Mouse (Mus musculus) hindbrain, embryonic 12.5 days (tissue): ENCODE data around the gene Msi1. TPM values are rescaled to one million over a fixed set of nuclear protein-coding genes. Genes with fewer than 3 reads are reported as not detected.
"Not testable (repeated sequence)": the region's sequence is repeated elsewhere in the genome, so short reads cannot be mapped to it uniquely, and the experiment has no call there.

Experiments used
- ATAC-seq: fragments of 200-750 bp; cut with Nextera tagmentation; 2 replicates; pipeline ENCODE4 v1.8.0; 2017; ENCODE audit warnings: moderate TSS enrichment; ENCODE audit not compliant: low FRiP score
- H3K27ac ChIP-seq: fragments of 300-500 bp; sonication (generic); 2 replicates; pipeline ENCODE4 v1.5.1; 2016; ENCODE audit warnings: mild to moderate bottlenecking
- H3K27me3 ChIP-seq: fragments of 300-500 bp; sonication (generic); 2 replicates; pipeline ENCODE4 v1.6.1; 2016; ENCODE audit warnings: mild to moderate bottlenecking
- H3K36me3 ChIP-seq: fragments of 300-500 bp; sonication (generic); 2 replicates; pipeline ENCODE4 v1.6.1; 2016; ENCODE audit warnings: mild to moderate bottlenecking
- H3K4me1 ChIP-seq: fragments of 300-500 bp; sonication (generic); 2 replicates; pipeline ENCODE4 v1.6.1; 2016
- H3K4me2 ChIP-seq: fragments of 300-500 bp; sonication (generic); replicated peaks from 2 replicates; pipeline ENCODE4 v1.6.1; 2016; ENCODE audit warnings: mild to moderate bottlenecking
- H3K4me3 ChIP-seq: fragments of 300-500 bp; sonication (generic); 2 replicates; pipeline ENCODE4 v1.5.1; 2016; ENCODE audit warnings: mild to moderate bottlenecking
- H3K9ac ChIP-seq: fragments of 300-500 bp; sonication (generic); 2 replicates; pipeline ENCODE4 v1.6.1; 2016; ENCODE audit warnings: mild to moderate bottlenecking, moderate library complexity
- H3K9me3 ChIP-seq: fragments of 300-500 bp; sonication (generic); replicated peaks from 2 replicates; pipeline ENCODE4 v1.6.1; 2016; ENCODE audit warnings: mild to moderate bottlenecking
- WGBS: fragments of 180-500 bp; shearing (Covaris S2); methylation state at CpG from one replicate; pipeline ENCODE4 v1.1.7; 2016; 5-methylcytosine and 5-hydroxymethylcytosine counted together
- polyA plus RNA-seq: library from polyadenylated mRNA; unstranded; fragments of >200 nt; fragmentation: Nextera tagmentation; extraction: Ambion mirVana; gene quantifications from 2 replicates; pipeline ENCODE4 v1.2.1, GENCODE M21; 2016

Gene Msi1
- polyA plus RNA-seq, 1 experiment from 2014 or later: 128 TPM

GRCm38 (mm10) chr5:115435755-115436379 is 6.5 kb downstream of the Msi1 start:
- peak overlapping the region; percentile 80 for H3K4me2 ChIP-seq
- H3K4me1 ChIP-seq: peaks cover 91% of the 10 kb centered on the region
- ATAC-seq: no peak; the same call in 1 of the 2 replicates
- H3K36me3 ChIP-seq: peaks cover 48% of the 10 kb centered on the region
- 1% methylated on average over 8 of the region's 8 CpGs for WGBS
- peak overlapping the region; percentile 100 for H3K27ac ChIP-seq
- peak overlapping the region; percentile 100 for H3K4me3 ChIP-seq
- H3K9me3 ChIP-seq: no peaks in the 10 kb centered on the region
- H3K9ac ChIP-seq: peak overlapping the region; percentile 100
- H3K27me3 ChIP-seq: no peaks in the 10 kb centered on the region

- peaks cover 93% of the 10 kb centered on the region for H3K4me1 ChIP-seq
- no peaks in the 10 kb centered on the region for H3K9me3 ChIP-seq
- peak overlapping the region; percentile 100 for H3K27ac ChIP-seq
- H3K4me2 ChIP-seq: peak overlapping the region; percentile 80
- H3K36me3 ChIP-seq: peaks cover 56% of the 10 kb centered on the region
- H3K9ac ChIP-seq: peak overlapping the region; percentile 100
- H3K4me3 ChIP-seq: peak overlapping the region; percentile 100
- ATAC-seq: peak; percentile 88
- H3K27me3 ChIP-seq: no peaks in the 10 kb centered on the region
- under 1% methylated on average over 43 of the region's 43 CpGs for WGBS
Observed at GRCm38 (mm10) chr5:115436421-115437124, 7.2 kb downstream of the Msi1 start.

- Histone ChIP-seq H3K27ac (peak overlapping the region; percentile 100), H3K9me3 (no peaks in the 10 kb centered on the region), H3K27me3 (no peaks in the 10 kb centered on the region), H3K9ac (peak overlapping the region; percentile 100), H3K36me3 (peaks cover 64% of the 10 kb centered on the region), H3K4me2 (peak overlapping the region; percentile 80), H3K4me1 (peaks cover 85% of the 10 kb centered on the region), H3K4me3 (peak overlapping the region; percentile 100)
- WGBS: 25% methylated on average over 7 of the region's 7 CpGs
- ATAC-seq: no peak
Observed at GRCm38 (mm10) chr5:115437242-115437944, 8.0 kb downstream of the Msi1 start.

GRCm38 (mm10) chr5:115437945-115438315 is 8.5 kb downstream of the Msi1 start:
- Histone ChIP-seq H3K4me1 (peaks cover 79% of the 10 kb centered on the region), H3K4me3 (peak overlapping the region; percentile 17), H3K27ac (peak overlapping the region; percentile 100), H3K9me3 (no peaks in the 10 kb centered on the region), H3K36me3 (peaks cover 65% of the 10 kb centered on the region), H3K9ac (peak overlapping the region; percentile 62), H3K27me3 (no peaks in the 10 kb centered on the region), H3K4me2 (peak overlapping the region; percentile 80)
- WGBS: 0% methylated on average over 2 of the region's 2 CpGs
- ATAC-seq: 0 out of 2 replicates have a peak, but pooled peaks have one; percentile 20

GRCm38 (mm10) chr5:115438667-115439066 is 9.3 kb downstream of the Msi1 start:
- peaks cover 65% of the 10 kb centered on the region for H3K36me3 ChIP-seq
- peaks cover 72% of the 10 kb centered on the region for H3K4me1 ChIP-seq
- H3K27me3 ChIP-seq: no peaks in the 10 kb centered on the region
- peak overlapping the region; percentile 80 for H3K4me2 ChIP-seq
- ATAC-seq: no peak
- peak overlapping the region; percentile 100 for H3K27ac ChIP-seq
- peak overlapping the region; percentile 17; the same call in 1 of the 2 replicates for H3K4me3 ChIP-seq
- 28% methylated on average over 7 of the region's 7 CpGs for WGBS
- no peaks in the 10 kb centered on the region for H3K9me3 ChIP-seq
- H3K9ac ChIP-seq: peak overlapping the region; percentile 62

GRCm38 (mm10) chr5:115441205-115441849 is 11.9 kb downstream of the Msi1 start:
- Histone ChIP-seq H3K27me3 (no peaks in the 10 kb centered on the region), H3K4me2 (0 out of 2 replicates have a peak overlapping the region, but pooled peaks have one; percentile 3), H3K9ac (no peak overlapping the region), H3K27ac (peak overlapping the region; percentile 40), H3K9me3 (no peaks in the 10 kb centered on the region), H3K4me3 (no peak overlapping the region), H3K36me3 (peaks cover 80% of the 10 kb centered on the region), H3K4me1 (peaks cover 45% of the 10 kb centered on the region)
- no peak for ATAC-seq
- WGBS: 33% methylated on average over 14 of the region's 14 CpGs

GRCm38 (mm10) chr5:115442663-115443062 is 13.3 kb downstream of the Msi1 start:
- H3K4me3 ChIP-seq, H3K27ac ChIP-seq, H3K27me3 ChIP-seq, H3K9ac ChIP-seq, H3K9me3 ChIP-seq, ATAC-seq, H3K4me2 ChIP-seq: not testable (repeated sequence)
- H3K4me1 ChIP-seq: peaks cover 33% of the 10 kb centered on the region
- H3K36me3 ChIP-seq: peaks cover 93% of the 10 kb centered on the region
- WGBS: 74% methylated on average over 5 of the region's 5 CpGs

- no peak overlapping the region for H3K27ac ChIP-seq
- no peaks in the 10 kb centered on the region for H3K9me3 ChIP-seq
- ATAC-seq: no peak
- H3K4me2 ChIP-seq: no peak overlapping the region
- H3K4me3 ChIP-seq: no peak overlapping the region
- 85% methylated on average over 11 of the region's 11 CpGs for WGBS
- no peak overlapping the region for H3K9ac ChIP-seq
- H3K4me1 ChIP-seq: peaks cover 18% of the 10 kb centered on the region
- H3K36me3 ChIP-seq: peaks cover 97% of the 10 kb centered on the region
- no peaks in the 10 kb centered on the region for H3K27me3 ChIP-seq
Observed at GRCm38 (mm10) chr5:115444130-115444529, 14.7 kb downstream of the Msi1 start.

GRCm38 (mm10) chr5:115447108-115447507 is 17.7 kb downstream of the Msi1 start:
- Histone ChIP-seq H3K4me2 (no peak overlapping the region), H3K4me3 (no peak overlapping the region), H3K4me1 (no peaks in the 10 kb centered on the region), H3K27me3 (no peaks in the 10 kb centered on the region), H3K36me3 (peaks cover 99% of the 10 kb centered on the region), H3K27ac (0 out of 2 replicates have a peak overlapping the region, but pooled peaks have one; percentile 13), H3K9me3 (no peaks in the 10 kb centered on the region), H3K9ac (no peak overlapping the region)
- WGBS: 87% methylated on average over 17 of the region's 17 CpGs
- ATAC-seq: no peak

GRCm38 (mm10) chr5:115449247-115449646 is 19.8 kb downstream of the Msi1 start:
- H3K9me3 ChIP-seq: no peaks in the 10 kb centered on the region
- WGBS: 89% methylated on average over 3 of the region's 3 CpGs
- H3K27ac ChIP-seq: peak overlapping the region; percentile 30; the same call in 1 of the 2 replicates
- peaks cover 99% of the 10 kb centered on the region for H3K36me3 ChIP-seq
- H3K9ac ChIP-seq: no peak overlapping the region
- H3K4me1 ChIP-seq: no peaks in the 10 kb centered on the region; the same call in 1 of the 2 replicates
- no peaks in the 10 kb centered on the region for H3K27me3 ChIP-seq
- no peak for ATAC-seq
- no peak overlapping the region for H3K4me3 ChIP-seq
- H3K4me2 ChIP-seq: no peak overlapping the region

- Histone ChIP-seq H3K9me3 (no peaks in the 10 kb centered on the region), H3K27ac (peak overlapping the region; percentile 24; the same call in 1 of the 2 replicates), H3K36me3 (peaks cover 93% of the 10 kb centered on the region), H3K4me1 (no peaks in the 10 kb centered on the region; the same call in 1 of the 2 replicates), H3K27me3 (no peaks in the 10 kb centered on the region), H3K4me3 (no peak overlapping the region), H3K9ac (no peak overlapping the region), H3K4me2 (no peak overlapping the region)
- 92% methylated on average over 27 of the region's 27 CpGs for WGBS
- ATAC-seq: peak; percentile 17; the same call in 1 of the 2 replicates
Observed at GRCm38 (mm10) chr5:115450410-115451317, 21.3 kb downstream of the Msi1 start.
